Mouse (Mus musculus) heart, adult 2 months (tissue): ENCODE measurements around the gene Sema4a. TPM values are rescaled to one million over a fixed set of nuclear protein-coding genes. Genes with fewer than 3 reads are reported as not detected.

Experiments
- DNase-seq, 2 experiments: peaks; one replicate each; pipeline ENCODE4 v3.0.0; 2021
- H3K27ac ChIP-seq: fragments of 200-600 bp; 2 replicates; pipeline ENCODE4 v1.8.1; 2022
- H3K27me3 ChIP-seq: fragments of 200-500 bp; 2 replicates; pipeline ENCODE4 v1.6.1; 2012; ENCODE audit warnings: mild to moderate bottlenecking, low read length, inconsistent platforms, mixed read lengths; ENCODE audit not compliant: control insufficient read depth, insufficient read depth
- H3K36me3 ChIP-seq: fragments of 200-500 bp; 2 replicates; pipeline ENCODE4 v1.6.1; 2012; ENCODE audit warnings: low read length, inconsistent platforms; ENCODE audit not compliant: control insufficient read depth, insufficient read depth
- H3K4me1 ChIP-seq: fragments of 200-500 bp; 2 replicates; pipeline ENCODE4 v1.6.1; 2011; ENCODE audit warnings: low read length; ENCODE audit not compliant: control insufficient read depth, insufficient read depth
- H3K4me3 ChIP-seq: fragments of 200-600 bp; 2 replicates; pipeline ENCODE4 v1.8.1; 2022
- H3K79me2 ChIP-seq: fragments of 200-500 bp; replicated peaks from 2 replicates; pipeline ENCODE4 v1.6.1; 2012; ENCODE audit warnings: mild to moderate bottlenecking, inconsistent platforms, low read length, moderate library complexity, mixed read lengths; ENCODE audit not compliant: control insufficient read depth, insufficient read depth
- H3K9ac ChIP-seq: fragments of 200-500 bp; 2 replicates; pipeline ENCODE4 v1.6.1; 2012; ENCODE audit warnings: low read depth, mild to moderate bottlenecking, control low read depth, inconsistent platforms, low read length, mixed read lengths
- CTCF ChIP-seq: fragments of 200-600 bp; IDR thresholded peaks from 2 replicates; pipeline ENCODE4 v1.8.1; 2022; ENCODE audit warnings: antibody characterized with exemption, mild to moderate bottlenecking, moderate library complexity
- EP300 ChIP-seq: fragments of 200-500 bp; IDR thresholded peaks from 2 replicates; pipeline ENCODE4 v1.6.1; 2011; ENCODE audit warnings: low read depth, low read length, control low read depth; ENCODE audit not compliant: insufficient read depth
- POLR2A ChIP-seq: fragments of 200-500 bp; IDR thresholded peaks from 2 replicates; pipeline ENCODE4 v1.6.1; 2011; ENCODE audit warnings: mild to moderate bottlenecking, low read depth, low read length, control low read depth; ENCODE audit not compliant: insufficient read depth
- WGBS: fragments of 180-500 bp; shearing (Covaris S2); methylation state at CpG from one replicate; pipeline ENCODE4 v1.1.7; 2018; 5-methylcytosine and 5-hydroxymethylcytosine counted together
- intact Hi-C: fragments of 180-260 bp; cut with DNase I; formaldehyde crosslinking; loops from one replicate; pipeline ENCODE4 v1.15.1; 2025
- polyA plus RNA-seq: library from polyadenylated mRNA; depleted of rRNA; stranded (reverse); fragments of >200 nt; gene quantifications from 2 replicates; pipeline ENCODE4 v1.2.3, GENCODE M21; 2012
- total RNA-seq, 2 experiments: library from RNA; stranded (reverse); gene quantifications; 2 replicates each; pipeline ENCODE4 v1.2.3; 2021

The Sema4a gene
- total and polyA plus RNA-seq, 3 experiments, result 3.2 to 9.5 (median 3.3) TPM

DNA sequence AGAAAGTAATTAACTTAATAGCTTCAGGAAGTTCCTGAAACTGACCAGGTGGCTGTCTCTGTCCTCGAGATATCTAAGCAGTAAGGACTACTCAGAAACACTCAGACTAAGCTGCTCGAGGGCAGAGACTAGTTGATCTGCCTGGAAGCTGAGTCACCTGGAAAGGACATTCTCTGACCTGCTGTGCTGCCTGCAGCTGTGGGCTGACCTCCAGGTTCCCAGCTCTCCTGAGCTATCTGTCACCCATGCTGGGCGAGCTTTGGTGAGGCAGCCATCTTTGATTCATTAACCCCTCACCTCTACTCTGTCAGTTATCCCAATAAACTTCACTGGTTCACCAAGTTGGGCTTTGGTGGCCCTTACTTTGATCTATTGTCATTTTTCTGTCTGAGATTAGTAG lies 18.2 kb upstream of the Sema4a start:
- H3K4me3 ChIP-seq, result no peak overlapping the region
- H3K27ac ChIP-seq, result no peak overlapping the region
- H3K79me2 ChIP-seq, result no peaks in the 10 kb centered on the region
- H3K27me3 ChIP-seq, result no peaks in the 10 kb centered on the region
- no peak for DNase-seq
- no peaks in the 10 kb centered on the region for H3K36me3 ChIP-seq
- H3K4me1 ChIP-seq, result peaks cover 1% of the 10 kb centered on the region; the same call in 1 of the 2 replicates
- intact Hi-C loops, result no loop called here
- WGBS, result 50% methylated on average over 3 of the region's 3 CpGs
- H3K9ac ChIP-seq, result no peak overlapping the region
- TF ChIP-seq POLR2A (no peak), CTCF (no peak)

DNA sequence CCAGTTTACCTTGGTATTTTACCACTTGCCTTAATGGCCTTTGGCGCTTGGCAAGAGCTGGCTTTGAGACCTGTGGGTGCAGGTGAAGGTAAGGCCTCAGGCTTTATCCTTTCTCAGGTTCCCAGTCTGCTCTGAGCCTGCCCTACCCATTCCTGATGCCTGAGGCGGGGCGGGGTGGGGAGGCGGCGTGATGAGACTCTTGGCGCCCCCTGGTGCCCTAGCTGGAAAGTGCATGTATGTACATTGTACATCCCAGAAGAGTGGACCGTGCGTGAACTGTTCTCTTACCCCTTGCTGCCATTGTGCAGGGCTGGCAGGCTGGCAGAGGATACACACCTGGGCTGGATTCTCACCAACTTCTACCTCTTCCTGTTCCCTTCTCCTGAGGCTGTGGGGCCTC lies 16.8 kb upstream of the Sema4a start:
- intact Hi-C loops, result no loop called here
- 2% methylated on average over 8 of the region's 8 CpGs for WGBS

DNA sequence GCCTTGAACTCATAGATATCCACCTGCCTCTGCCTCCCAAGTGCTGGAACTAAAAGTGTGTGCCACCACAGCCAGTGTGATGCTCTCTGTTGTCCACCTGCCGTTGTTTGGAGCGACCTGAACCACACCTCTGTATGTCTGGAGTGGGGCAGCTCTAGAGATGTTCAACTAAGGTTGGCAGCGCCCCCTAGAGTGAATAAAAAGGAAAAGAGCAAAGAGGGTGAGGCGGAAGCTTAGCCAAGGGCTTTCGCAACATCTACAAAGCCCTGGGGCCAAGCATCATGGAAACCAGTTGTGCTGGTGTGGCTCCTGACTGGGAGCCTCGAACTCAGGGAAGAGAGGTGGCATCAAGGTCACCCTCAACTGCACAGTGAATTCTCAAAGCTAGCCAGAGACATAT lies 15.4 kb upstream of the Sema4a start:
- no peaks in the 10 kb centered on the region for H3K79me2 ChIP-seq
- no peak overlapping the region for H3K27ac ChIP-seq
- no peak overlapping the region for H3K4me3 ChIP-seq
- no peak; the same call in 1 of the 2 replicates for TF ChIP-seq CTCF
- no peak for TF ChIP-seq POLR2A
- TF ChIP-seq EP300, result no peak
- H3K9ac ChIP-seq, result no peak overlapping the region
- intact Hi-C loops, result no loop called here
- WGBS, result 62% methylated on average over 6 of the region's 6 CpGs
- peaks cover 1% of the 10 kb centered on the region; the same call in 1 of the 2 replicates for H3K4me1 ChIP-seq
- H3K27me3 ChIP-seq, result no peaks in the 10 kb centered on the region
- no peak for DNase-seq
- no peaks in the 10 kb centered on the region for H3K36me3 ChIP-seq

More for the DNA sequence above, 16.8 kb upstream of the Sema4a start:
- TF ChIP-seq EP300, result no peak
- Histone ChIP-seq H3K36me3 (no peaks in the 10 kb centered on the region), H3K27ac (no peak overlapping the region), H3K9ac (no peak overlapping the region), H3K4me1 (peaks cover 1% of the 10 kb centered on the region; the same call in 1 of the 2 replicates), H3K4me3 (no peak overlapping the region), H3K27me3 (no peaks in the 10 kb centered on the region), H3K79me2 (no peaks in the 10 kb centered on the region)
- DNase-seq, result peak; percentile 79 to 87

DNA sequence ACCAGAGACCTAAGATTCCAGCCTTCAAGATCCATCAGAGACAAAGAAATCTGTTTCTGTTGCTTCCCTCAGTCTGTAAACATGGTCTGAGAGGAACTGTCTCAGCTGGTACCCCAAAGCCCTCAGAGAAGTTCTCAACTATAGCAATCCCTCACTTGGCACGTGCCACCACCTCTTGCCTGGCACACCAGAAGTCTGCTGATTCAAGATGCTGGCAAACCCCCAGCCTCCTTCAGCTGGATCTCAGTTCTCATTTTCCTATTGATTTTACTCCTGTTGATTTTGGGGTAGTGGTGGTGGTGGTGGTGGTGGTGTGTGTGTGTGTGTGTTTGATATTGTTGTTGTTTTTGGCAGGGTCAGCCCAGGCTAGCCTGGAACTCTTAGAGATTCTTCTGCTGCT lies 12.6 kb upstream of the Sema4a start:
- Histone ChIP-seq H3K36me3 (no peaks in the 10 kb centered on the region), H3K79me2 (no peaks in the 10 kb centered on the region), H3K27ac (no peak overlapping the region), H3K27me3 (no peaks in the 10 kb centered on the region), H3K4me3 (no peak overlapping the region), H3K9ac (no peak overlapping the region), H3K4me1 (peaks cover 1% of the 10 kb centered on the region; the same call in 1 of the 2 replicates)
- WGBS, result 73% methylated on average over 1 of the region's 1 CpGs
- TF ChIP-seq CTCF (no peak), POLR2A (no peak), EP300 (no peak)
- DNase-seq, result no peak
- intact Hi-C loops, result no loop called here

DNA sequence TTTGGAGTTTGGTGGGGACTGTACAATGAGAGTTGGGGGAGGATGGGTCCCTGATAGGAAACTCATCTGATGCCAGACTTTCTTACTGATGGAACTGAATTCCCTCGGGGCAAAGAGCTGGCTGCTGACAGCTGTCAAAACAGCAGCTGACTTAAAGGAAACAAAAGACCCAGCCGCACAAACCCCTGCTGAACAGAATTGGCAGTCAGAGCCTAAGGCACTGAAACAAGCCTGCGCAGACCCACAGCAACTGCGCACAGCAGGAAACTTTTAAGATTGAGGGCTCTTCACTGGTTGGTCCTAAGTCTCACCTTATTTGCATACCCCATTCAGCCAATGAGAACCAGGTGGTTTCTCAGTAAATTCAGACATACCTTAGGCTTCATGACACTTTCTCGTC lies 12.0 kb upstream of the Sema4a start:
- DNase-seq, result no peak
- H3K36me3 ChIP-seq, result no peaks in the 10 kb centered on the region
- no peaks in the 10 kb centered on the region for H3K27me3 ChIP-seq
- H3K27ac ChIP-seq, result no peak overlapping the region
- WGBS, result 37% methylated on average over 5 of the region's 5 CpGs
- H3K4me1 ChIP-seq, result peaks cover 1% of the 10 kb centered on the region; the same call in 1 of the 2 replicates
- TF ChIP-seq CTCF (no peak), POLR2A (no peak), EP300 (no peak)
- no peak overlapping the region for H3K9ac ChIP-seq
- no peak overlapping the region for H3K4me3 ChIP-seq
- intact Hi-C loops, result no loop called here
- H3K79me2 ChIP-seq, result no peaks in the 10 kb centered on the region

DNA sequence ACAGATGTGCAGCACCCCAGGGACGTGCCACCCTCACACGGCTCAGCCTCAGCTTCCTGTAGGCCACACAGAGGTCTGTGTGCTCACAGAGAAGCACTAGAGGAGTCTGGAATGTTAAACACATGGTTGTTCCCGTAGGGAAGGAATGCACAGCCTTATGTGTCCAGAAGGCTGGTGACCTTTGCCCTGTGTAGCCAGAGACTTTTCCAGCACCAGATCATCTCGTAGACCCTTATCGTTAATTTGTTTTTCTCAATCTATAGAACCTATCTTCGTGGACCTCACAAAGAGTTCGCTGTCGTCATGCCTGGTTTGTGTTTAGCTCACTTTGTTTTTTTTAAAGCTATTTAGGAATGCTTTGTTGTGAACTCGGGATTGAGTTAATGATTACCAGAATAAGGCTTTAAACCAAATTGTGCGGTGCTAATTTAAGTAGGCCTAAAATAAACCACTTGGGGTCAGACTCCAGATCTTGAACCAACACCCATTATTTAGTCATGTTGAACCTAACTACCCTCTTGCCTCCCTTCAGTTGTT lies 10.0 kb upstream of the Sema4a start:
- intact Hi-C loops, result no loop called here
- DNase-seq, result no peak
- TF ChIP-seq POLR2A (no peak), CTCF (no peak), EP300 (no peak)
- Histone ChIP-seq H3K4me1 (peaks cover 1% of the 10 kb centered on the region; the same call in 1 of the 2 replicates), H3K79me2 (no peaks in the 10 kb centered on the region), H3K36me3 (no peaks in the 10 kb centered on the region), H3K27ac (no peak overlapping the region), H3K9ac (no peak overlapping the region), H3K4me3 (no peak overlapping the region), H3K27me3 (no peaks in the 10 kb centered on the region)
- 73% methylated on average over 10 of the region's 10 CpGs for WGBS
